Mouse (Mus musculus) leukemia stem cell, adult 10-12 weeks (primary cell): Measurements from ENCODE around the gene Gm3005. TPM values are rescaled to one million over a fixed set of nuclear protein-coding genes. Genes with fewer than 3 reads are reported as not detected.

Experiments used
- polyA plus RNA-seq: library from polyadenylated mRNA; stranded (reverse); fragments of >175 nt; gene quantifications from 2 replicates; pipeline ENCODE4 v1.2.3, GENCODE M21; 2012; ENCODE audit warnings: low replicate concordance

Gene Gm3005
- not detected in 2 replicates for polyA plus RNA-seq

DNA sequence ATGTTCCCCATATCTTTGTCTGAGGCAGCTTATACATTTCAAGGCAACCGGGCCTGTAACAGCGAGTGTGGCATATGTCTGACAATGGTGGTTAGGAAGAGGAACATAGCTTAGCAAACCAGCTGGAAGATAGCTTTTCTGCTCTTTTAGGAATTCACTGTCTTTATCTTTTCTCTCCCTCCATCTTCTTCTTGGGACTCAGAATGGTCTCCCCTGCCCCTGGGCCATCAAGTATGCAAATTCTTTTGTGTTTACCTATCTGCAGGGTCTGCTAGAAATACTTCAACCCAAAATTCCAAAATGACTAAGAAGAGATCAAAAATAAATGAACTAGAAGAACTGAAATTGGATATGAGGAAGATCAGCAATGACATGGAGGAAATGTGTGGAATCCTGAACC is at the start of gene Gm3005:
Gene Gm3005, plus strand, starts transcription at position 301 of the 400 bp plus-strand sequence.

DNA sequence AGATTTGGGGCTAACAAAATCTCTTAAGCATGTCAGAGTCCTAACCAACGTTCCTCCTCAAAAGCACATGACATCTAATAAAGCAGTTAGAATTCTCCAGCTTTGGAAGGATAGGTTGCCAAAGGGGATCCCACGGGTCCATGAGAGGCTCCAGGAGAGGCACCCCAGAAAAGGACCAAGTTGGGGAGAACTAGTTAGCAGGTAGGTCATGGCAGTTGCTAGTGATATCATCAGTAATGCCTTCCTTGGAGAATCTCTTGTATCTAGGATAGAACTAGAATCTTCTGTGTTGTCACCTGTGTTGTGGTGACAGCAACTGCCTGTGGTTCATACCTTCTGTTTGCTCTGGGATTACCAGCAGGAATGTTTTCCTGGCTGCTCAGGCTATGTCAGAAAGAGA is 33.1 kb upstream of the Gm3005 start, which contains the start of gene Gm10413:
Gene Gm10413, plus strand, starts transcription at position 301 of the 400 bp plus-strand sequence.

DNA sequence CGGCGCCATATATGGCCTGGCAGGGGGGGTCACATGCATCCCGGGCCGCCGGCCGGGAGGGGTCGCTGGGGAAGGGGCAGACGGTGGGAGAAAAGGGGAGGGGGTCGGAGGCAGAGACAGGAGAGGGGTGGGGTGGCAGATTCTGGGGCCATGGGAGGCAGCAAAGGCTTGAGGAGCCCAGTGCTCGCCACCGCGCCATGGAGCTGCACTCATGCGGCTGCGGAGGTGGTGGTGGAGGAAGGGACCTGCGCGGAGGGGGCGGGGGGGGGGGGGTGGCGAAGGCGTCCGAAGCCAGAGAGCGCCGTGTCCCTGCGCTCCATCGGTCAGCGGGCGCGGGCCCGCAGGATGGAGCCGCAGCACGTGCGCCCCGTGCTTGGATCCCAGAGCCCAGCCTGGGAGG is 15.6 kb upstream of the Gm3005 start, which contains the start of gene Gm10409:
Gene Gm10409, plus strand, starts transcription at position 301 of the 400 bp plus-strand sequence.

DNA sequence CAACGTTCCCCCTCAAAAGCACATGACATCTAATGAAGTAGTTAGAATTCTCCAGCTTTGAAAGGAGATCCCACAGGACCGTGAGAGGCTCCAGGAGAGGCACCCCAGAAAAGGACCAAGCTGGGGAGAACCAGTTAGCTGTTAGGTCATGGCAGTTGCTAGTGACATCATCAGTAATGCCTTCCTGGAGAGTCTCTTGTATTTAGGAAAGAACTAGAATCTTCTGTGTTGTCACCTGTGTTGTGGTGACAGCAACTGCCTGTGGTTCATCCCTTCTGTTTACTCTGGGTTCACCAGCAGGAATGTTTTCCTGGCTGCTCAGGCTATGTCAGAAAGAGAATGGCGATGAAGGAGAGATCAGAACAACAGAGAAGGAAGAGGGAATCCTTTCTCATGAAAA is 21.2 kb downstream of the Gm3005 start, which contains the start of gene Gm10408:
Gene Gm10408, plus strand, starts transcription at position 301 of the 400 bp plus-strand sequence.

DNA sequence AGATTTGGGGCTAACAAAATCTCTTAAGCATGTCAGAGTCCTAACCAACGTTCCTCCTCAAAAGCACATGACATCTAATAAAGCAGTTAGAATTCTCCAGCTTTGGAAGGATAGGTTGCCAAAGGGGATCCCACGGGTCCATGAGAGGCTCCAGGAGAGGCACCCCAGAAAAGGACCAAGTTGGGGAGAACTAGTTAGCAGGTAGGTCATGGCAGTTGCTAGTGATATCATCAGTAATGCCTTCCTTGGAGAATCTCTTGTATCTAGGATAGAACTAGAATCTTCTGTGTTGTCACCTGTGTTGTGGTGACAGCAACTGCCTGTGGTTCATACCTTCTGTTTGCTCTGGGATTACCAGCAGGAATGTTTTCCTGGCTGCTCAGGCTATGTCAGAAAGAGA is 206.3 kb downstream of the Gm3005 start, which contains the start of gene Gm3012:
Gene Gm3012, plus strand, starts transcription at position 301 of the 400 bp plus-strand sequence.

Other genes with a start within 250 kb of the Gm3005 start
- not detected in 2 replicates for gene Gm5795, start 239.8 kb upstream of the Gm3005 start, polyA plus RNA-seq
- gene D830030K20Rik, start 219.6 kb upstream of the Gm3005 start, polyA plus RNA-seq: not detected in 2 replicates
- not detected in 2 replicates for gene Gm2956, start 95.5 kb upstream of the Gm3005 start, polyA plus RNA-seq
- not detected in 2 replicates for gene Gm10413, start 33.0 kb upstream of the Gm3005 start, polyA plus RNA-seq
- gene Gm10409, start 15.5 kb upstream of the Gm3005 start, polyA plus RNA-seq: not detected in 2 replicates
- not detected in 2 replicates for gene Gm10408, start 21.3 kb downstream of the Gm3005 start, polyA plus RNA-seq
- gene Gm3012, start 206.4 kb downstream of the Gm3005 start, polyA plus RNA-seq: not detected in 2 replicates
- not detected in 2 replicates for gene Gm3020, start 223.9 kb downstream of the Gm3005 start, polyA plus RNA-seq